Mouse (Mus musculus) frontal cortex, postnatal 36 days (tissue): ENCODE measurements around the gene Dnajb6.
"Not testable (repeated sequence)": the region's sequence is repeated elsewhere in the genome, so short reads cannot be mapped to it uniquely, and the experiment has no call there.

Experiments
- DNase-seq, 2 experiments: peaks; one replicate each; pipeline ENCODE4 v3.0.0; 2022; ENCODE audit warnings: low spot score in 2 of 2

The Dnajb6 gene

DNA sequence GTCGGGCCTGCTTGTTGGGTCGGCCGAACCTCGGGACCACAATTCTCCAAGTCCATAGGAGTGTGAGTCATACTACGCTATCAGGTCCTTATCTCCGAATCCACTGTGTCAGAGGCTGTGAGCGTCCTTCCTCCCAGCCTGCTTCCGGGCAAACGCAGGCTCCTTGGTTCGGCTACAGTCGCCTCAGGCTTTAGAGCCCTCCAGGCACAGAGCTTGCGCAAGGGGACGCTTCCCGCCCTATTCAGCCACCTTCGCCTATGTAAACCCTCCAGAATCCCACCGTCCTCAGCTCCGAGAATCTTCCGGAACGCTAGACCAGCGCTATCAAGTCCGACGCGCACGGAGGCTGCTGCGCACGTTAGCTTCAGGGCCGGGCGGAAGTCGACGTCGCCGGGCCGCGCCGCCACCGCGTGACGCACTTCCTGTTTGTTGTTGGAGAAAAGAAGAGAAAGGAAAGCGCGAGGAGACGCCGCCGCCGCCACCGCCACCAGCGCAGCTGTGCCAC, at the start of gene Dnajb6, which contains the start of gene Gm5129:
TSS of gene Dnajb6 (plus strand) at position 132 of the 505 bp plus-strand sequence.
TSS of gene Gm5129 (minus strand) at position 380 of the 505 bp plus-strand sequence.
- peak; percentile 99 to 100 for DNase-seq

DNA sequence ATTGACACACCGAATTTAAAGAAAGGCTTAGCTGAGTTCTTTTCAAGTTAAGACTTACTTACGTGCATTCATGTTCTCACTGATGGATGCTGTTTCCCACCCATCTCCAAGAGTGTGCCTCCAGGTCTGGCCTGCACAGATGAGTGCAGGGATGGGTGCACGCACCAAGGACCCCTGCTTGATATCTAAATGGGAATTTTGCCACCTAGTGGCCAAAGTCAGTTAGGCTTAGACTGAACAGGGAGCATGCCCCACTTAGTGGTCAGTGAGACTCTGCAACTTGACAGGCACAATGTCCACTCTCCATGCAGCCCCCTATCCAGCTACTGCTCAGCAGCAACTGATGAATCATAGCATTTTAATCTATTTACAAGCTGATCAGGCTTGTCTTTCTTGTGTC, 47.8 kb upstream of the Dnajb6 start:
- DNase-seq = peak in 1 of 2 experiments; percentile 13

DNA sequence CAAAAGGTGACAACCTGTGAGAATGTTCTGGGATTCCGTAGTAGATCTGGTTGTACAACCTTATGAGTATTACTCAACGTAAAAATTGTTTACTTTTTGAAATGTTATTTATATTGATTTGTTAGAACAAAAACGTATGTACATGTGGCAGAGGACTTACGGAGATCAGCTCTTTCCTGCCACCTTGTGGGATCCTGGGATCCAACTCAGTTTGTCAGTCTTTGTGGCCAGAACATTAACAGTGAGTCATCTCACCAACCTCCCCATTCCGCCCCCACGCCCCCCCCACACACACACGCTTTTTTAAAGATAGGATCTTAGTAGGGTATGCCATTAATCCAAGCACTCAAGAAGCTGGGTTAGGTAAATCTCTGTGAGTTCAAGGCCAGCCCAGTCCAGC, 47.1 kb upstream of the Dnajb6 start:
- DNase-seq = no peak

DNA sequence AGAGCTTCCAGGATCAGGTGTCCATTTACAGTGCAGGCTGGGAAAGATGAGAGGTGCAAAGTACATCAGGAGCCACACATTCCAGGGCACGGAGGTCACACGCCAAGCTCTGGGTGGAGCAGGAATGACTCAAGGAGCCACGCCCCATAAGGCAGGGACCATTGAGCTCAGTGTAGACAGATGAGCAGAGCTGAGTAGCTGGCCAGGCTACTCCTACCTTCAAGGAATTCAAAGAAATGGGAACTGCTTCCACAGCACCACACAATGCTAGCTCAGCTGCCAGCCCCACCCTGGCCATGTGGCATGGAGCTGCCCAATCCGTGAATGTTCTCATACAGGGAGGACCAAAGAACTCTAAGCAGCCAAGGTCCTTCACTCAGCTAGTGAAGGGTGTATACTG, 37.0 kb upstream of the Dnajb6 start:
- no peak for DNase-seq

DNA sequence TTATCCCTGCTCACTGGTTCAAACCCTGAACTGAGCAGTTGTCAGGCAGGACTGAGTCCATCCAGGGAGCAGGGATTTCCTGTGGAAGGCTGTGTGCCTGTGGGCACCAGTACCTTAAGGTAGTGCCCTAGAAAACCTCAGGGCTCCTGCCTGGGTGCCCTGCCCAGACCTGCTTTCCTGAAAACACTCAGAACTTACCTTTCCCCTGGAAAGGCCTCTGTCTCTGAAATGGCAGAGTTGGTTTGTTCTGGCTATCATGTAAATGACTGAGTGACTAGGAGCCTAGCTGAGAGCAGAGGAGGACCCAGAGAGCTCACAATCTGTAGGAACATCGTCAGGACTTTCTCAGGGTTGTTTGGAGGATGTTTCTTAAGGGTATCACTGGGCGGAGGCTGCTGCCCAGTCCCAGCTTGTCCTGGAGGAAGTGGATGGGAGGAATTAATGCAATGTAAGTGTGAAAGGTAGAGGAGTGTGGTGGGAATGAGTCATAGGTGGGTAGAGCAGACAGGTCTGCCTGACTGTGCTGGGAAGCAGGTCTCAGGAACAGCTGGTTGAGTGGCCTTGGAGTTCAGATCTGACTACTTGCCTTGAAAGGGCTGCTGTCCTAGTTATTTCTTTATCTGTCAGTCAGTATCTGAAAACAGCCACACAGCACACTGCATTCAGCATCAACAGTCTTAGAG, 35.8 kb upstream of the Dnajb6 start:
- peak in 1 of 2 experiments; percentile 9 for DNase-seq

DNA sequence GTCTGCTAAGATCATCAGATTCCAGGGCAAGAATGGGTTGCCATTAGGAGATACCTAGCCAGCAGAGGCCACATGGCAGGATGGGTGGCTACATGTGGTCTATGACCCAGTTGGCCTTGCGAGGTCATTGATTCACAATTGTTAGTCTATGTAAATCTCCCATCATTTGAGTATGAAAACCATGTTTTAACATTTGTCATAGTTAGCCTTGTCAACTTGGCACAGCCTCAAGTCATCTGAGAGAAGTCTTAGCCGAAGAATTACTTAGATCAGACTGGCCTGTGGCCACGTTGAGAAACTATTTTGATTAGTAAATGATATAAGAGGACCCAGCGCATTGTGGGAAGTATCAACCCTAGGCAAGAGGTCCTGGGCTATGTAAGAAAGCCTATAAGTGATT, 28.2 kb upstream of the Dnajb6 start:
- DNase-seq = no peak

DNA sequence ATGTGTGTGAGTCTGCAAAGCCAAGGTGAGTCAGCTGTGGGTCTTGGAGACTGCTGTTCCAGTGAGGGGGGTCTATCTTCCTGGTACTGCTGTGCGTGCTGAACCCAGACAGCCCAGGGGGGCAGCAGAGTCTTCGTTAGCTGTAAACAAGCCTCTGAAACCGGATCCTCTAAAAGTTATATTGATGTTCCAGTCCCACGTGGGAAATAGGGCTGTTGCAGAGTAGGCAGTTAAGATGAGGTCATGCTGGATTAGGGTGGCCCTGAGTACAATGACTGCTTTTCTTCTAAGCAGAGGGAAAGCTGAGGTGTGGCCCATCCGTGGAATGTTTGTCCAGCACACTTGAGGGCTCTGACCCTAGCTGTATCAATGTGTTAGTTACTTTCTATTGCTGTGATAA, 27.2 kb upstream of the Dnajb6 start:
- no peak for DNase-seq

DNA sequence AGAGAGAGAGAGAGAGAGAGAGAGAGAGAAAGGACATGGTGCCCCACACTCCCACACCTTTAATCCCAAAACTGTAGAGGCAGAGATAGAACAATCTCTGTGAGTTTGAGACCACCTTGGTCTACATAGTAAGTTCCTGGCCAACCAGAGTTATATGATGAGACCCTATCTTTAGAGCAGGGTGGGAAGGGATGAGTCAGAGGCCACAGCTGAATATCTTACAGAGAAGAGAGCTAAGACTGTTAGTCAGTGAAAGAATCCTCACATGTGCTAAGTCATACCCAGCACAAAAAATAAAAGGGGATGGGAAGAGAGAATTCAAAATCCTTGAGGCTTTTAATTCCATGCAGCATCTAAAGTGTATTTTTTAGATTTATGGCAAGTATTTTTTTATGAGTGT, 23.9 kb upstream of the Dnajb6 start:
- peak in 1 of 2 experiments; percentile 18 for DNase-seq

DNA sequence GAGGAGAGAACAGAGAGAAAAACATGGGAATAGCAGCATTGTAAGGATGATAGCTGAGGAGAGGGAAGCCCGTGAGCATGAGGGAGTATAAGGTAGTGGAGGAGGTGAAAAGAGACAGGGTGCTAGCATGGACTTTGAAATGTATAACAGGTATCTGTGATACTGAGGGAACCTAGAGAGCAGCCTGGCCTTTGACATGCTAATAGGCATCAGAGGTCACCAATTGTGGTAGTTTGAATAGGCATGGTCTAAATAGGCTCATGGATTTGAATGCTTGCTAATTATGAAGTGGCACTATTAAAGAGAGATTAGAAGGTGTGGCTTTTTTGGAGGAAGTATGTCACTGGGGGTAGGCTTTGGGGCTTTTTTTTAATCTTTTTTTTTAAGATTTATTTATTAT, 22.6 kb upstream of the Dnajb6 start:
- no peak for DNase-seq

DNA sequence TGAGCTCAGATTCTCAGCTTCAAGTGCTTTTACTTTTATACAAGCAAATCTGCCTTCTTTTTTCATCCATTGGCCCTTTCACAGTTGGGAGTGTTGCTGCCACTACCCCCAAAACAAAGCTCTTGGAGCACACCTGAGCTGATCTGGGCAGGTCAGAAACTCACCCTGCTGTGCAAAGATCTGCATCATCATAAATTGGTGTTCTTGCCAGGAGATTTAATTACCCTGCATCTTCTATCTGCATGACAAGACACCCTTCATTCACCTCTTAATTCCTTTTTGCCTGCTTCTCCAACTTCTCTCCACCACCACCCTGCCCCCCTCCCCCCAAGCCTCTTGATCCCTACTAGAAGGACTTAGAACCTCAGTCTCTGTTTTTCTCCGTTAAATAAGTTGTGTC, 14.3 kb upstream of the Dnajb6 start:
- no peak for DNase-seq

DNA sequence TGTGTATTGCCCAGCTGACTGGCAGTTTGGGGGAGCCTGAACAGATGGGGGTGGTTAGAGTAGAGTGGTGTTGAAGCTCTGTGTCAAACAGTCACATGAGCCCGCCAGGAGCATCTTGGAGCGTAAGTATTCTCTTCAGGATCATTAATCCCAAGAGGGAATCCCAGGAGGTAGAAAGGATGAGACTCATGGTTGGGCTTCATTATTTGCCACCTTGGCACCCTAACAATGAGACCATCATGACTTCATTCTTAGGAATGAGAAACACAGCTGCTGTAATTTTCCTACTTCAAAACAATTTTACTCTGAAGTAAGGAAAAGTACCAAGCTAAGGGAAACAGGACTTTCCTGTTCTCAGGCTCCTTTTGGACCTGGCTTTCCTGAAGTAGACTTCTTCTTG, 10.1 kb upstream of the Dnajb6 start:
- DNase-seq = no peak

DNA sequence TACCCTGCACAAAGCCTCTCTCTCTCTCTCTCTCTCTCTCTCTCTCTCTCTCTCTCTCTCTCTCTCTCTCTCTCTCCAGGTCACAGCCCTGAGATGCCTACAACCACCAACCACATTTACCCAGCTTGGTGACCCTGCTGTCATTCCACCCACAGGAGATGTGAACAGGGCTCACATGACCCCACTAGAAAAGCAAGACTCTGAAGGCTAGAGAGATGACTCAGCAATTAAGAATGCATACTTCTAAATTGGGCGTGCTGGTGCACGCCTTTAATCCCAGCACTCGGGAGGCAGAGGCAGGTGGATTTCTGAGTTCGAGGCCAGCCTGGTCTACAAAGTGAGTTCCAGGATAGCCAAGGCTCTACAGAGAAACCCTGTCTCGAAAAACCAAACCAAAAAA, 9.4 kb upstream of the Dnajb6 start:
- not testable (repeated sequence) for DNase-seq

DNA sequence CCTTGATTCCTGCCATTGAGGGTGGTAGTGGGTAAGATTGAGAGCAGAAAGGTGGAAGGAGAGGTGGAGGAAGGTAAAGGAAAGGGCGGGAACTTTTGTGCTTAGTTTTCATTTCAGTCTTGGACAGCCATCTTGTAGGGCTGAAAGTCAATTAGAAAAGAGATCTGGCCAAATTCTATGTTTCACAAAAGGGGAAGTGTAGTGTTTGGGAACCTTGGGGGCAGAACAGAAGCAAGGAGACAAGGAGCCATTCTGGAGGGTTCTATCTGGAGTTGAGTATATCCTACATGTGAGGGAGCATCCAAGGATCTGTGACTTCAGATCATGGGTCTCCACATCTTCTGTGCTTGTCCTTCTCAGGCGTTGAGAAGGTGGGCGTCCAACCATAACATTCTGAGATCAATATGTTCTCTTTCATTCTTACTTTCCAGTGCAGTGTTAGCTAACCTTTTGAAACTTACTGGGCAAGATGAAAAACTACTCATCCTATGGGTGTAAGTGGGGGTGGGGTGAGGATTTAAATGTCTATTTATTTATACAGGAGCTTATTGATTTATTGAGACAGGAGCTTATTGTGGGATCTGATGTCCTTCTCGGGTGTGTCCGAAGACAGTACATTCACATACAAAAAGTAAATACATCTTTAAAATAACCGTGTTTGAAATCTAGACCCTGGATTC, 517 bp upstream of the Dnajb6 start:
- no peak for DNase-seq

DNA sequence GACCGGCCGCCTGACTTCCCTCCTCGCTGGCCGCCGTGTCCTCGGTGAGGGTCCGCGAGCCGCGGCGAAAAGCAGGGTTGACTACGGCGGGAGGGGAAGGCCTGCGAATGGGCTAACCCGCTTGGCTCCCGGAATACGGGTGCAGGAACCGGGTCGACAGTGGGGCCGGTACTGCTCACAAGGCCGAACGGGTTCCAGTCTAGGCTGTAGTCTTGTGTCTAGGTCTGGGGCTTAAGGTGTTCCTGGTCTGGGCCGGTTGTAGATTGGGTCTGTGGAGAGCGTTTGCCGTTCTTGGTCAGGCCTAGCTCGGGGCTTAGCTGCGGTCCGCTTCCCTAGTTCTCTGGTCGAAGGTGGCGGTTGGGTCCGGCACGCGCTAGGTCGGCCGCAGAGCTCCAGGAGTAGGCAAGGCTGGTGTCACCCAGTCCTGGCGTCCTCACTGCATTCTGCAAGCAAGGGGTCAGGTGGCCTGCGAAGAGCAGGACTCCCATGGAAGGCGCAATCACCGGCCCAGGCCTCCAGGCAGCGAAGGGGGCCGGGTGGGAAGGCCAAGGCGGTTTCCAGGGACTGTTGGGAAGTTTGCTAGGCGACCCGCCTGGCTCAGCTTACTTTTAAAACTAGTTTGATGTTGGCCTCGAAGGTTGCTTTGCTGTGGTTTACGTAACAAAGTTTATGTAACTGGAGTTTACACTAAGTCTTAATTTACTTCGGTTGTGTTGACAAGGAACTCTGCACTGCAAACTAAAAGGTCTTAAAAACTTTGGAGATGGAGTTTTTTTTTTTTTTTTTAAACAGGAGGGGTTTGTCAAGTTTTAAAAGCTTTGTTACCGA, 799 bp downstream of the Dnajb6 start:
- DNase-seq = no peak

DNA sequence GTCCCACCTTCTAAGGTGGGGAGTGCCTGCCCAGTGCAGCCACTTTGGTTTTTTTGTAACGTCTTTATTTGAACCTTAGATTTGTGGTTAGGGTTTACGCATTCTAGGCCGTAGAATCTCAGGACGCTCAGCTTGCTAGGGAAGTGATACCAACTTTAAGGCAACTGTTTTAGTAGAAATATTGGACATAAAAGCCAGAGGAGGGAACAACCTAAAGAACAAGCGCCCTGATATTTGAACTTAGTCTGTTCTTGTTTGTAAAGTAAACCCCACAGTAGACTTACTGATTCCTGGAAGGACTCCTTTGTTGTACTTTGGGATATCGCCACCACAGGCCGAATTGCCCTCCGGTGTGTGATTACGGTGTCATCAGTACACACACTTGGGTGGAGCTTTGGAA, 1.5 kb downstream of the Dnajb6 start:
- DNase-seq = no peak

DNA sequence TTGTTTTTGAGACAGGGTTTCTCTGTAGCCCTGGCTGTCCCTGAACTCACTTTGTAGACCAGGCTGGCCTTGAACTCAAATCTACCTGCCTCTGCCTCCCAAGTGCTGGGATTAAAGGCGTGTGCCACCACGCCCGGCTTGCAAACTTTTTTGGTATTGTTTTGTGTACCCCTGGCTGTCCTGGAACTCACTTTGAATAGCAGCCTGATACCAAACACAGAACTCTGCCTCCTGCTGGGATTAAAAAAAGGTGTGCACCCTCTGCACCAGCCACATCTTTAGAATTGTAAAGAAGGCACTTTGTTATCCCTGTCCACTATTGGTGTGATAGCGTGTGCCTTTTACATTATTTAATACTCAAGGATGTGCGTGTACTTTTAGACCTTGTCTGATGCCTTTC, 2.0 kb downstream of the Dnajb6 start:
- no peak for DNase-seq

DNA sequence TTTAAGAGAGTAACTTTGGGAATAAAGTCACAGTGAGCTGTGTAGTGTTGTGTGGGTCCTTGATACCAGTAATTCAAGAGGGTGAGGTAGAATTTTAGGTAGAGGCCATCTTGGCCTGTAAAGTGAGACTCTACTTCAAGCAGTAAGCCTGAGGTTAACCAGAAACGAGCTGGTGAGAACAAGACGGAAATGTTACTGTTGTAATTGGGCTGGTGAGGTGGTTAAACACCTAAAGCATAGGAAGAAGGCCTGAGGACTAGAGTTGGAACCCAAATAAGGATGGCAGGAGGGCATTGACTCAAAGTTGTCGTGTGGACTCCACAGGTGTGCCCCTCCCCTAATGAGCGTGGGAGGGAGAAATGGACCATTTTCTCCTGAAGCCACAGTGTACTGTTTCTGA, 2.6 kb downstream of the Dnajb6 start:
- DNase-seq = no peak

DNA sequence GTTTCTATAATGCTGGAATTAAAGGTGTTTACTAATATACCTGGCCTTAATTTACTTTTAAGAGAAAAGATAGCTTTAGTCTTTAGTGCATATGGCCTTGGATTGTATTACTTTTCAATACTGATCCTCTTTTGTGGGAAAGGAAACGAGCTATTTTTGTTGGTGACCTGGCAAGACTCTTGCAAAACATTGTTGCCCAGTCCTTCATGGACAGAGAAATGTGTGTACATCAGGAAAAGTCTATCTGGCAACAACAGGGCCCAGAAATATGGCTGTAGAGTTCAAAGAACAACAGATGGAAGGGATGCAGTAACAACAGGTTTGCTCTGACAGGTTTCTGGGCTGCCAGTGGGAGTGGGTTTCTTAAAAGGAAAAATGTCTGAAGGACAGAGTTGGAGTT, 5.2 kb downstream of the Dnajb6 start:
- no peak for DNase-seq

DNA sequence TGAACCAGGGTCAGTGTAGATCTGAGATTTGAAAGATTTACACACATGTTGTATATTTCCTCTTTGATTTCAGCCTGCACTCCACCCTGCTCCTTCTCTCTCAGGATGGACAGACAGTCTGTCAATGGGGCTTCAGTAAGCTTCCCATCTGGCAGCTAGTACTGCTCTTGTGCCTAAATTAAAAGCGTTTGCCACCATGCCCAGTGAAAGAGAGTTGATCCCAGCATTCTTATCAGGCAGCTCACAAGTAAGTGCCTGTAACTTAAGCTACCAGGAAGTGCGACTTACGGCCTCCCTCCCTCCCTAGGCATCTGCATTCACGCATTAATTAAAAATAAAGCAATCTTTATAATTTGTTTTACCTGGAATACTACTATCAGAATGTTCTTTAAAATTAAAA, 5.6 kb downstream of the Dnajb6 start:
- no peak for DNase-seq

DNA sequence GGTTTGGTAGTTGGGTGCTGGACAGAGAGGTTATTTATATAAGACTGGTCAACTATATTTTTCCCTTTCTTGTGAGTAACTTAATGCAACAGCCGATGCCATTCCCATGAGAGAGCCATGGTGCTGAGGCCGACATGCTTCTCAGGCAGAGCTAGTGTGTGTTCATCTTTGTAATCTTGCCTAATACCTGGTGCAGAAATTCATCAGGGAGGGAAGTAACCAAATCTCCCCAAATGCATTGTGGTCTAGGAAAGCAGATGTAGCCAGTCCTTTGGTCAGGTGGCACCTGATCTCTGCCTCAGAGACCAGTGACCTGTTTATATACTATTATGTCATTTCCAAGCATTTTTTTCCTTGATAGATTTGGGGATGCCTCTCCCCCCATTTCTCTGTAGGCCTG, 12.2 kb downstream of the Dnajb6 start:
- no peak for DNase-seq

DNA sequence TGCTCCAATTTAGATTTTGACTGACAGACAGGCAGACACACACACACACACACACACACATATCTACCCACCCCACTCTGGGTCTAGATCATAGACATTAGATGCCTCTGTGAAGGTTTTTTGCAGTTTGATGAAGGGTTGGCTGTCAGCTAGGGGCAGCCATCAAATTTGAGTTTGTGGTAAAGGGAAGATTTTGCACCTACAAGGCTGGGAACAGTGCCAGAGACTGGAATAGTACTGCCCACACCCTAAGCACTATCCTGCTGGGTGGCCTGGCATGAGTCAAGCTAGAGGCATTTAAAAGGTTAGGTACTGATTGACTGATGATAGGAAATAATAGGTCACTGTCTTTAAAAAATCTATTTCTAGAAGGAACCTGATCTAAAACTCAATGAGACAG, 15.8 kb downstream of the Dnajb6 start:
- DNase-seq = peak in 1 of 2 experiments; percentile 56

DNA sequence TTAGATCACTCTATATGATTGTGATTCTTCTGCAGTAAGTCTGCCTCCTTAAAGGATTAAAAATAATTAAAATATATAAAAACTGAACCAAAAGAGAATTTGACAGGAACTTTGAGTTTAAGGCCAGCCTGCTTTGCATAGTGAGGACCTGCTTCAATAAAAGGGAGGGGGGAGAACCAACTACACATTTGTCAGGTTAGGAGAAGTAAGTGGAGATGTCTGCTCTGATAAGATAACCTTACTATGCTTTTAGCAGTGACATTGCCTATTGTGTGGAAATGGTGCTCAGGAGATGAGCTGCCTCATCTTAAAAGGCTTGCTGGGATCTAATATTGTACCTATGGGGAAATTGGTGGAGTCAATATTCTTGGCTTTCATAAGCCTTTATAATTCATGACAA, 17.4 kb downstream of the Dnajb6 start:
- DNase-seq = no peak
